Mouse (Mus musculus) NIH3T3 (cell line): ENCODE measurements around the gene Dapk1.

Source experiments
- DNase-seq: peaks from one replicate; pipeline ENCODE4 v3.0.0-alpha.2; 2012; ENCODE audit warnings: low read depth

Gene Dapk1

GRCm38 (mm10) chr13:60616036-60616435, 14.3 kb downstream of the Dapk1 start:
- DNase-seq: no peak

DNA sequence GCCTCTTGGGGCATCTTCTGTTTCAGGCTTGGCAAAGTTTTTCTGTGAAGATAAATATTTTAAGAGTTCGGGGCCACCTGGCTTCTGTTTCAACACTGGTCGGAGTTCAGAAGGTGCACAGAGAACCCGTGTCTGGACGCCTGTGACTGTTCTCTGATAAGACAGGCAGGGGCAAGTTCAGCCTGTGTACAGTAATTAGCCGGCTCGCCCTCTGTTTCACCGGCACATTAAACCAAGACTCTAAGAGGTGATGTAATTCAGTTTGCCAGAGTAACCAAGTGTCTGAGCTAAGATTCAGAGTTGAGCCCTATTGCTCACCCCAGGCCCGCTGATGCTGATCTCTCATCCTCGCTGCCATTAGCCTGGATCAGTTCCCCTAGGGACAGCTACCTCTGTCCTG, 16.5 kb downstream of the Dapk1 start:
- DNase-seq: no peak

DNA sequence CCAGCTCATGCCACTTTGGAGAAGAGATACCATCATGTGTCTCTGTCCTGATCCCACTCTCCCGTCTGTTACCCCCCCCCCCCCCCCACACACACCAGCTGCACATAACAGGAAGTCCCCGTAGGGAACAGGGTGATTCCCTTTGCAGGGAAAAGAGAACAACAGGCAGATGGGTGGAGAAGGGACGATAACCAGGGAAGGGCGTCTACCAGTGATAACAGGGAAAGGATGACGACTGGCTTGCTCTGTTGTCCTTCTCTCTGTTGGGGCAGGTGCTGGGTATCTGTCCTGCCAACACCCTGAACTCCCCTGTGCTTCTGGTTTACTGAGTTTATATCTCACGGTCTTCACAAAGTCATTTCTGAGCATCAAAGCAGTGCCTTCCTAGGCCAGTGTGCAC, 18.0 kb downstream of the Dapk1 start:
- DNase-seq: no peak

DNA sequence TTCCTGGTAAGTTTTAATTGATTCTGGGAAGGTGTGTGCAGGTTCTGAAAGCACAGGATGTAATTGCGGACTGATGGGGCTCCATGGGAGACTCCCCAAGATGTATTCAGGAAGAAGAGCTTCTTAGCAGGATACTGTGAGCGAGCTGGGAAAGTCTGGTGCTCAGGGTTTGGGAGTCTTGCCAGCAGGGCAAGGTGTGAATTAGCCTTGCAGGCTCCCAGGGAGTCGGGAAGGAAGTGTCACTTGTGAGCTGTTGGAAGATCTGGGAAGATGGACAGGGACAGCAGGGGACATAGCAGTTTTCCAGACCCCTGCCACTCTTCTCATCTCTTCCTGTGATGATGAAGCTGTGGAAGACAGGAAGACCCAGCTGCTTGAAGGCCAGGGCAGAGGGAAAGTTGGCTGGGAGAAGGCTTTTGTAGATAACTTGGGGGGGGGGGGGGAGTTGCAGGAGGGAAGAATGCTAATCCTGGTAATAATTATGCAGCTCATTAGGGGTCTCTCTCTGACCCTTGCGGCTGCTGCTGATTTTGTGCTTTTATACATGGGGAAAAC, 19.7 kb downstream of the Dapk1 start:
- no peak for DNase-seq

GRCm38 (mm10) chr13:60625581-60625980, 23.8 kb downstream of the Dapk1 start:
- no peak for DNase-seq

DNA sequence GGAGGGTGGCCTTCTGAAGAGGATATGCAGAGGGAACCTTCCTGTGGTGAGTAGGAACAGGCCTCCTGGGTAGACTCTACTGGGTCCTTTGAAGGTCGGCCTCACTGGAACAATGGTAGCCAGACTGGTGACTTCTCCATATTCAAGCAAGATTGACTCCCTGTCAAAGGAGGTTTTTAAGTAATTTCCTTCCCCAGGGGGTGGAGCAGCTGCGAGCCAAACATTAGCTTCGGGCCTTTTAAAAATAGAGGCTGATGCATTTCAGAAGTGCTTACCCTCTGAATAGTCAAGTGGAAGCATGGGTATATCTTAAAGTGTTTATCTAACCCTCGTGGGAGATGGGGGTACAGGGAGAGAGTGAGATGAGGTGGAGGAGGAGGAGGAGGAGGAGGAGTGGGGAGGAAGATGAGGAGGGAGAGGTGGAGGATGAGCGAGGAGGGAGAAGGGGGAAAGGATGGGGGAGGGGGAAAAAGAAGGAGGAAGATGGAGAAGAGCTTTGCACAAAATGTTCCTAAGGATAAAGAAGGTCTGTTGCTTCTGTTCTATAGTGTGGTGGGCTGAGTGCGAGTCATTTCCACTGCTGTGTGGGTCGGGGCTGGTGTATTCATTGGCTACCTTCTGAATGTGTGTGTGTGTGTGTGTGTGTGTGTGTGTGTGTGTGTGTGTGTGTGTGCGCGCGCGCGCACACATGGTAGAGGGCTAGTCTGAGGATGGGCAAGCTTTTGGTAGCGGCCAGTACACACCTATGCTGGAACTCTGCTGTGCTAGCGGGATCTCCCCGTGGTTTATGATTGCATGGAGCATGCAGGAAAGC, 26.3 kb downstream of the Dapk1 start:
- DNase-seq: no peak

DNA sequence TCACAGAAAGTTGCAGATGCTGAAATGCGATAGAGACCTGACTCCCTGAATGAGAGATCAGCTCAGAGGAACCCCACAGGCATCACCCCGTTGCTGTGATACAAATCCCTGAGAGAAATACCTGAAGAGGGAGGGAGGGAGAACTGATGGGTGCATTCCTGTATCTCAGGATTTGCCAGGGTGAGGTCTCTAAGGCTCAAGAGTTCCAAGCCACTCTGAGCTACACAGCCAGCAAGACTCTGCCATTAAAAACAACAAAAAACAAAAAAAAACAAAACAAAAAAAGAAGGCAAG, 26.9 kb downstream of the Dapk1 start:
- no peak for DNase-seq

DNA sequence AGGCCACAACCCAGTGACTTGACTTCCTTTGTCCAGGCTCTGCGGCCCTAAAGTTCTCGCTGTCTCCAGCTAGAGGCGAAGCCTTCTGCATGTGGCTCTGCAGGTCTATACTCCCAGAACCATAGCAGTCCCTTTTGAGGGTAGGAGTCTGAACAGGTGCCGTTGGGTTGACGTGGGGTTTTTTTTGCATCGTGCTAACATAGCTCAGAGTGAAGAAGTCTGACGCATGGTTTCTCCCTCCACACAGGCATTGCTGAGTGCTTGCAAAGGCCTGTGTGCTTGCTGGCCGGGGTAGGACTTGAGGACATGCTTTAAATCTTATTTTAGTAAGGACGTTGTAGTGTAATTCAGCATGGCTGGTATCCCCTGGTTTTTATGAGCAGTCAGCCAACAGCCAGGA, 27.7 kb downstream of the Dapk1 start:
- DNase-seq: no peak

DNA sequence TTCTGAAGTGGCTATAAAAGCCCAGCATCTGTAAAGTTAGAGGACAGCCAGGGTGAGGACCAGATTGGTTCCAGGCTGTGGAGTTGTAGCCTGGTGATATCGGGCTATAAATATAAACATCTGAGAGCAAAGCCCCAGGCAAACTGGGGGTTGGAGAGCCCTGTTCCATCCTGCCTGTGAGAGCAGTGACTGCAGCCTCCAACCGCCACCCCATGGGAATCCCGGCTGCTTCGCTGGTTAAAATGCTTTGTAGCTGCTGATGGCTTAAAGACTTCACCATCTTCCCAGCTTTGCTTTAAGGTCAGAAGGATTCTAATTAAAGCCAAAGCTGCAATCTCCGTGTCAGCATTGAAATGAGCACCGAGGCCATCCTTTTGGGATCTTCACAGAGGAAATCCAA, 32.2 kb downstream of the Dapk1 start:
- no peak for DNase-seq

DNA sequence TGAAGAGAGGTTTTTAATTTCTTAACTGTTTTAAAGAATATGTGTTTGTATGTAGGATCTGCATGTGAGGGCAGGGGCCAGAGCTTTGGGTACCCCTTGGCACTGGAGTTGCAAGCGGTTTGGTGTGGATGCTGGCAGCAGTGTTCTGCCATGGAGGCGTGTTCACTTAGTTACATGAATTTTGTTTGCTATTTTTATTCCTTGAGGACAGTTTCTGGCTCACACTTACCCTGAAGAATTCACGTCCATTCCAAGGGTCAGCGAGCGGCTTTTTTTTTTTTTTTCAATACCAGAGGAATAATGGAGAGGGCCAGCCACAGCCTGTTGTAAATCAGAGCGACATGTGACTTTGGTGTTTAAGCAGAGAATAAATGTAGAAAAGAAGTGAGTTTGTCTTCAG, 33.9 kb downstream of the Dapk1 start:
- DNase-seq: no peak

DNA sequence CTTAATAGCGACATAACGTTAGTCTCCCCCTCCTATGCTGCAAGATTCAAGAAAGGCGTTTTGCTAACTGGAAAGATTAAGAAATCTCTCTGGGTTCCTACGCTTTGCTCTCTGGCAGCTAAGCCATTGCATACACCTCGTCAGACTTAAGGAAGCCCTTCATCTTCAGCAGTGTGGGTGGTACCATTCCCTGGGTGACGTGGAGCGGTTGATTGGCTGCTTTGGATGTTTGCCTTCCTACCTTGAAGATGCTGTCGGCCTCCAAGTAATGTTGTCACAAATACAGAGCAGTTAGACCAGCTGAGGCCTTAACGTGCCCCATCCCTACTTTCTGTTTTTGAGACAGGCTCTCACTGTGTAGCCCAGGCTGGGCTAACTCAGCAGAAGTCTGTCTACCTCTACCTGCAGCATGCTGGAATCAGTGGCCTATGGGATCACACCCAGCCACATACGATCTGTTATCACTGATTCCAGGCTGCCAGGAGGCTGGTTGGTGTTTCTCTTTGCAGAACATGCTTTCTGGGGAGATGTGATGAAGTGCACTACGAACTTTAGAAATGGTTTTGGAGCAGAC, 37.8 kb downstream of the Dapk1 start:
- DNase-seq: no peak

DNA sequence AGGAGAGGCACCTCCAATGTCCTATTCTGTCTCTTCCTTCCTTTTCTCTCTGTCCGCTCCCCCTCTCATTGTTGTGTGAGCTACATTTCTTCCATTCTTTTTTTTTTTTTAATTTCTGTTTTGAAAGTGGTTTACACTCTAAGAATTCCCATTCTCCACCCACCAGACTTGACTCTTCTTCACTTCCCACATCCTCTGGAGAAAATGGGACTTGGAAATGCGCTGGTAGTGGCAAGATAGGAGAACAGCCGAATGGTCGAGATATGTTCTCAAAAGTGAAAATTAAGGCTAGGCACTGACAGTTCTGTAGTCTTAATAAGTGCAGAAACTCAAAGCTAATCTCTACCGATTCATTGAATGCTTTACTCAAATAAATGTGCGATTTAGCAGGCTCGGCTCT, 38.7 kb downstream of the Dapk1 start:
- no peak for DNase-seq

GRCm38 (mm10) chr13:60644457-60644889, 42.7 kb downstream of the Dapk1 start:
- no peak for DNase-seq

GRCm38 (mm10) chr13:60646791-60647190, 45.0 kb downstream of the Dapk1 start:
- no peak for DNase-seq

DNA sequence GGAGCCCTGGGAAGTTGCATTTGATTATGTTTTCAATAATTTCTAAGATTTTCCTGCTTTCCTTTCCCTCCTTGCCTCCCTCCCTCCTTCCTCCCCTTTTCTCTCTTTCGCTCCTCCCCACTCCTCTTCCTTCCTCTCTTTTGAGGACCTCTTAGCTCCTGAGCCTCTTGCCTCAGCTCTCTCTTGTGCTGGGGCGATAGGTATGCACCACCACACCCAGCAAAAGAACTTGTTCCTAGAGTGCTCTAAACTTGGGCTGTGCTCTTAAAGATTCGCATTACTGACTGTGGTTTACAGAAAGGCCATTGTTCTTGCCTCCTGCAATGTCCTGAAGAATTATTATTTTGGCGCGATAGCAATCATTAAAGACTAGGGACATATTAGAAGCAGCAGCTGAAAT, 46.6 kb downstream of the Dapk1 start:
- DNase-seq: no peak

DNA sequence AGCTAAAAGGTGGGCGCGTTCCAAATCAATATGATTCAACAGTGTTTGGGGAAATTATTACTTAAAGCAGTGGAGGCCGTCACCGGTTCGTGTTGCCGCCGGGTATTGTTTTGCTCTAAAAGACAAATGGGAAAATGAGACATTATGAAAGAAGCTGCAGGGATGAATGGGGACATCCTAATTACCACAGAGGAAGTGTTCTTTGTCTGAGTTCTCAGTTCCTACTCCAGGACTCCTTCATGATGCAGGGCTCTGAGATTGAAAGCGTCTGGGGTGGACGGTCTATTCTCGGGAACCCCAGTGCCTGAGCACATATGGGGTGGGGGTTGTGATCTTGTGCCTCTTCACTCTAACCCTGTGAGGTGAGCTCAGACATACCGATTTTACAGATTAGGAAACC, 48.3 kb downstream of the Dapk1 start:
- DNase-seq: no peak

- no peak for DNase-seq
Observed at GRCm38 (mm10) chr13:60654017-60654565, 52.3 kb downstream of the Dapk1 start.

DNA sequence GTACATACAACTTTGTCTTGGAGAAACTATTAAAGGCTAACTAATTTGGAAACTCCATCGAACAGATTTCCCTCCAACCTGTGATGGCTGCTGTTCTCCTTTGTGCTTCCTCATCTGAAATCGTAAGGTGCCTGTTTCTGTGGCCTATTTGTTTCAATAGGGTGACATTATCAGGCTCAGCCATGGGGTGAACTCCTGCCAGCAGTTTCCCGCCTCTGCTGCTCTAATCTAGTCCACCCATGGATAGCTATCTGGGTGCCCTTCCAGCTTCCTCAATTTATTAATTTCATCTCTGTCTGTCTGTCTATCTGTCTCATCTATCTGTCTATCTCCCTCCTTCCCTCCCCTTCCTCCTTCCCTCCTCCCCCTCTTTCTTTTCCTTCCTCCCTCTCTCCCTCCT, 53.5 kb downstream of the Dapk1 start:
- no peak for DNase-seq

DNA sequence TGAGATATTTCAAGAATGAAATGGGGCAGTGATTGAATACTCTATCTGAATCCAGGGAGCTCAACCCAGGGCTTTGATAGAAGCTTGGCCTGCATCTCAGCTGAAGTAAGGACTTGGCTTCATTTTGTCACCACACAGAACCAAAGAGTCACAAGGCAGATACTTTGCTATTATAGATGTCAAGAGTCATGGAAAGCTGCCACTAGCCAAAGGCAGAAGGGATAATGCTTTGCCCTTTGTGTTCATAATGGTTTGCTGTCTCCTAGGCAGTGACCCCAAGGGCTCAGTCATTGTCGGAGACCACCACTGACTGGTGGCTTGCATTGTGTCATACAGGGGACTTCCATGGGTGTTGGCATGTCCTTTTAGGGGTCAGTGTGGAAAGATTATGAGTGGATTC, 57.9 kb downstream of the Dapk1 start:
- no peak for DNase-seq

- no peak for DNase-seq
Observed at GRCm38 (mm10) chr13:60660056-60660455, 58.3 kb downstream of the Dapk1 start.

- DNase-seq: no peak
Observed at GRCm38 (mm10) chr13:60660711-60661261, 59.0 kb downstream of the Dapk1 start.

DNA sequence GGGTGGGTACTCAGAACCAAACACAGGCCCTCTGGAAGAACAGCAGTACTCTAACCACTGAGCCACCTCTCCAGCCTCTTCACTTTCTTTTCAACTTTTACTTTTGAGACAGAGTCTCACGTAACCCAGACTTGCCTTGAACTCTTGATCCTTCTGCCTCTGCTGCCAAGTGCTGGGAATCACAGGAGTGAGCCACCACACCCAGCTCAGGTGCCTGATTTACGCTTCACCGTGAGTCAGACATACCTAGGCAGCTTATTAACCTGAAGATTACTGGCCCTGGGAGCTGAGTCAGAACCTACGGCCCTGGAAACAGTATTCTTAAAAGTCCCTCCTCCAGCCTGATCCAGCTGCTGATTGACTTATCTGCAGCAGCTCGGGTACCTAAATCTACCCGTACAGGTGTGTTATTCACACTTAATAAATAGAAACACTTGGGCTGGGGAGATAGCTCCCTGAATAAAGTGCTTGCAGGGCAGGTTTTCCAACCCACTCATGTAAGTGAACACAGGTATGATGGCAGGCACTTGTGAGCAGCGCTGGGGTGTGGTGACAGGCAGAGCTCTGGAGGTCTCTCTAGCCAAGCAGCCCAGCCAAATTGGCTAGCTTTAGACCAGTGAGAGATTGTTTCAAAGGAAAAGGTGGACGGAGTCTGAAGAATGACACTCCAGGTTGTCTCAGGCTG, 60.9 kb downstream of the Dapk1 start:
- no peak for DNase-seq

DNA sequence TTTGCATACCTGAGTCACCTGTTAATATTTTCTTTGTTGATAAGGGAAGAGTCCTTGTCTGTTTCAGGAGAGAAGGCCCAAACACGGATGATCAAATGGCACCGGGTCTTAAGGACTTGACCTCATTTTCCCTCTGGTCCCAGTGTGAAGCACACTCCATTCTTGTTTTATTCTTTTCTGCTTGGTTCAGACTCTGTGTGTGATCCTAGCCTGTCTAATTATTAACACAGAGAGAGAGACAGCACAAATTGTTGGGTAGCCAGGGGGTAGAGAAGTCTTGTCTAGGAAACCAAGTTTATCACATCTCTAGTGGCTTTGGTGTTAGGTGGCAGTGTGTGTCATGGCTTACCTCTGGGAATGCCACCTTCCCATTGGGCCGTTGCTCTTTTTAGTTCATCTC, 62.3 kb downstream of the Dapk1 start:
- no peak for DNase-seq
